Mouse (Mus musculus): ENCODE results near the gene Gm14305.
"Not testable (repeated sequence)": the region's sequence is repeated elsewhere in the genome, so short reads cannot be mapped to it uniquely, and the experiment has no call there.

Gm14305 gene

DNA sequence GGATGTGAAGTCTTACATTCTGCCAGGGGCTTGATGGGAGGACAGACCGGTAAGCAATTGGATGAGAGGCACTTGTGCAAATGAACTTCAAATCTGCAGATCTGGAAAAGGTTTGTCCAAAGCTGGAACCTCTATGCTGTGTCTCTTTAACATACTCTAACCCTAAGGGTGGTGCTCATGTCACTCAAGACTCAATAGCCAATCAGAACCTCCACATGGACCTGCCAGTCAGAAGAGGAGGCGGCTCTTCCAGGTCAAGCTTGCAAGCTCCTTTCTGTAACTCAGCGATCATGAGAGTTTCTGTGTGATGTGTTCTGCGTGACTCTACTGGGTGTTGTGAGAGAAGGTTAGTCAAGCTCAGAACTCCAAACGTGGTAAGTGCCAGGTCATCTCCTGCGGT, at the start of gene Gm14305:
Gene Gm14305, plus strand, starts transcription at position 278 of the 400 bp plus-strand sequence.
- DNase-seq: peak; percentile 11

DNA sequence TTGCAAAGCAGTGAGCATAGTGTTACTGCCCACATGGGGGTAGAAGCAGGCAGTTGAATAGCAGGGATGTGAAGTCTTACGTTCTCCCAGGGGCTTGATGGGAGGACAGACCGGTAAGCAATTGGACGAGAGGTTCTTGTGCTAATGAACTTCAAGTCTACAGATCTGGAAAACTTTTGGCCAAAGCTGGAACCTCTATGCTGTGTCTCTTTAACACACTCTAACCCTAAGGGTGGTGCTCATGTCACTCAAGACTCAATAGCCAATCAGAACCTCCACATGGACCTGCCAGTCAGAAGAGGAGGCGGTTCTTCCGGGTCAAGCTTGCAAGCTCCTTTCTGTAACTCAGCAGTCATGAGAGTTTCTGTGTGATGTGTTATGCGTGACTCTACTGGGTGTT, 37.9 kb upstream of the Gm14305 start, which contains the start of gene Zfp973:
Gene Zfp973, plus strand, starts transcription at position 301 of the 400 bp plus-strand sequence.
- not testable (repeated sequence) for DNase-seq

Data from cerebellum, adult 11 months (tissue).